Mouse (Mus musculus) T-cell, adult 66 days (primary cell): ENCODE results near the gene Islr2. TPM values are rescaled to one million over a fixed set of nuclear protein-coding genes. Genes with fewer than 3 reads are reported as not detected.

ENCODE experiments used
- total RNA-seq, 2 experiments: library from RNA; stranded (reverse); gene quantifications; 3 replicates in 1 of 2; 4 replicates in 1 of 2; pipeline ENCODE4 v1.2.4; 2023

Islr2 gene
- 1 to 10 TPM; 1.0 to 5.1 TPM for total RNA-seq

DNA sequence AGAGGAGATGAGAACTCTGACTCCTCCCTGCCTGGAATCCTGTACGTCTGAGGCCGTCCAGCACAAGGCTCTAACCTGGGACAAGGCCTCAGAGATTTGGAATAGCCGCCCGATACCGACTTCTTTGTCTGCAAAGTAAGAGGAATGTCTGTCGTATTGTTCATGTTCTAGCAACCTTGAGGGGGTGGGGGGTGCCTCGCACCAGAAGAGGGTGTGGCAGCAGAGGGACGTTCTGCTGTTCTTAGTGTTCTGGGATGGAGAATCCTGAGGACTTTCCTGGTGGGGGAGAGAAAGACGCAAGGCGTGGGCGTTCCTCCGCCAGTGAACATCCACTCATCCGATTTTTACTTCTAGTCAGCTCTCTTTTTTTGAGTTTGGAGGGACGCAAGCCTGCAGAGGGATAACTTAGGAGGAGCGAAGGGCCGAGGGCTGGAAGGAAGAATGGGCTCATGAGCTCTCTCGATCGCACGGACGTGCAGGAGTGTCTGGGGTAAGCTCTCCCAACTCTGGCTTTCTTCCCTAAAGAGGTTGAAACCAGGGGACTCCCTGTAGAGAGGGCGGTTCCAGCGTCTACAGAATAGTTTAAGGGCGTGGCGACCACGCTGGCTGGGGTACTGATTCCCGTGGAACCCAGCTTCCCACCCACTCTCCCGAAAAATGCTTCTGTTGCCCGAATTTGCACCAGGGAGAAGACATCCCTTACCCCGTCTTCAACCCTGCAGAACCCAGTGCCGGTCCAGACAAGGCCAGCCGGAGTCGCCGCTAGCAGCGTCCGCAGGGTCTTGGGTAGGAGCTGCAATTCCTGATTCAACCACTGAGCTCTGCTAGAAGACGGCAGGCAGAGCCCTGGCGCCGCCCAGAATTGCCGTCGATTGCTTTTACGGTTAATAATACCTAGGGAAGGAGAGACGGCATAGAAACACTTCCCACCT lies at the start of gene Islr2, which contains the start of gene Islr:
Islr2 (minus strand) TSS at position 804 of the 932 bp plus-strand sequence.
Islr (minus strand) TSS at position 791 of the 932 bp plus-strand sequence.

DNA sequence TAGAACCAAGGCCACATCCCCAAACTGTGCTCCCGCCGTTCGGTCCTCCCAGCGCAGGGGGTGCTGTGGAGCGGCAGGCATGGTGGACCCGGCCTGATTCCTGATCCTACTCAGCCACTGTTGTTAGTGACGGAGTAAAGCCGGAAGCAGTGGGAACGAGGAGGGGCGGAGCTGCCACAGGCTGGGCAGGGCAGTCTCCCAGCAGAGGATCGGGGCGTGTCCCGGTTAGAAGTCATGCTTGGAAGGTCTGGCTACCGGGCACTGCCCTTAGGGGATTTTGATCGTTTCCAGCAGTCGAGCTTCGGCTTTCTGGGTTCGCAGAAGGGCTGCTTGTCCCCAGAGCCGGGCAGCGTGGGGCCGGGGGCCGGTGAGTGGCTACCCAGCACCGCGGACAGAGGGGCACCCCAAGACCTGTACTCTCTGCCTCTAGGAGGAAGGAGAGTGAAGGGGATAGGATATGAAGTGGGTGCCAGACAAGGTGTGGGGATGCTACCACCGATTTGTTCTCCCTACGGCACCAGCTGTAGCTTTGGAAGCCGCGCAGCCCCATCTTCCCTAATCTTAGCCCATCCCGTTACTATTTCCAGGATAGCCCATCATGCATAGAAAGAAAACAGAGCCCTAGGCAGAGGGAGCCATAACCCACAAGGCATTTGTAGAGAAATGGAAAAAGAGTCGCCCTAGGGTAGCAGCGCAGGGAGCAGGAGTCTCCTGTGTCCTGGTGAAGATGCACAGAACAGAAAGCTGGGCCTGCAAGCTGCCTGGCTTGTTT lies 49.1 kb upstream of the Islr2 start, which contains the start of gene Stoml1:
Stoml1 (plus strand) TSS at position 132 of the 772 bp plus-strand sequence.

DNA sequence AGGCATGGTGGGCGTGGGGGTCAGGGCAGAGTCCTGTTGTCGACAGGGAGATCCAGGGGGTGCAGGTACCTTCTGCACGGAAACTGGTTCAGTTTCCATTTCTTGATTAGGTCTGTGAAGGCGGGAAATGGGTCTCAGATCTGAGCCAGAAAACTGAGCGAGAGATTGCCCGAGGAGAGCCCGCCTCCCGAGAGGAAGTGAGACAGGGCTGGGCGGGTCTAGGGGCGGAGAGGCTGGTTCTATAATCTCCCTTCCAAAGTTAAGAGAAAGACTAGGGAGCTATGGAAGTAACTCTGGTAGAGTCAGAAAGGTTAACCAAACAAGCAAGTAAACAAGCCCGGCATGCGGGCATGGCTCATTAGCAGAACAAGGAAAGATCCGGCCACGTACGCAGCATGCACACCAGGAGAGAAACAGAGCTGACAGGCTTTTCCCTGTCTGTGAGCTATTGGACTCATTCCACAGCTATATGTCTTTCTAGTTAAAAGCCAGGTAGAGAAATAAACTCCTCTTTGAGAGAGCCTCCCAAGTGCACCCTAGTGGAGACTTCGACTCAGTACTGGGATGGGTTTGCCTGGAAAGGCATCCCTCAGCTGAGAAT lies 45.6 kb upstream of the Islr2 start, which contains the start of gene Pml:
Pml (minus strand) TSS at position 195 of the 601 bp plus-strand sequence.

Other genes with a start within 250 kb of the Islr2 start
- gene Cyp11a1, start 197.9 kb downstream of the Islr2 start, total RNA-seq: under 1 TPM in 1 of 2 experiments, not detected in 1; 0.47 TPM
- under 1 TPM; 0.52 to 0.92 TPM for gene Stra6, start 140.5 kb downstream of the Islr2 start, total RNA-seq
- not detected for gene Ccdc33, start 85.5 kb downstream of the Islr2 start, total RNA-seq
- under 1 TPM; 0.27 to 0.35 TPM for gene Islr, start within 50 bp of the Islr2 start, total RNA-seq
- gene Pml, start 45.5 kb upstream of the Islr2 start, total RNA-seq: 10 to 100 TPM; 74.3 to 83.6 TPM
- gene Stoml1, start 48.8 kb upstream of the Islr2 start, total RNA-seq: 10 to 100 TPM; 21.4 to 23.0 TPM
- not detected for gene Loxl1, start 108.9 kb upstream of the Islr2 start, total RNA-seq
- not detected for gene Tbc1d21, start 166.1 kb upstream of the Islr2 start, total RNA-seq